Mouse (Mus musculus) spleen, embryonic (tissue): Measurements from ENCODE around the gene Ndufa4l2.

Experiments used
- CTCF ChIA-PET: fragments of 350-600 bp; sonication (Branson Sonifier 250); formaldehyde crosslinking; loops from one replicate; lab custom pipeline; 2022; lab: Charles Lee

Gene Ndufa4l2

DNA sequence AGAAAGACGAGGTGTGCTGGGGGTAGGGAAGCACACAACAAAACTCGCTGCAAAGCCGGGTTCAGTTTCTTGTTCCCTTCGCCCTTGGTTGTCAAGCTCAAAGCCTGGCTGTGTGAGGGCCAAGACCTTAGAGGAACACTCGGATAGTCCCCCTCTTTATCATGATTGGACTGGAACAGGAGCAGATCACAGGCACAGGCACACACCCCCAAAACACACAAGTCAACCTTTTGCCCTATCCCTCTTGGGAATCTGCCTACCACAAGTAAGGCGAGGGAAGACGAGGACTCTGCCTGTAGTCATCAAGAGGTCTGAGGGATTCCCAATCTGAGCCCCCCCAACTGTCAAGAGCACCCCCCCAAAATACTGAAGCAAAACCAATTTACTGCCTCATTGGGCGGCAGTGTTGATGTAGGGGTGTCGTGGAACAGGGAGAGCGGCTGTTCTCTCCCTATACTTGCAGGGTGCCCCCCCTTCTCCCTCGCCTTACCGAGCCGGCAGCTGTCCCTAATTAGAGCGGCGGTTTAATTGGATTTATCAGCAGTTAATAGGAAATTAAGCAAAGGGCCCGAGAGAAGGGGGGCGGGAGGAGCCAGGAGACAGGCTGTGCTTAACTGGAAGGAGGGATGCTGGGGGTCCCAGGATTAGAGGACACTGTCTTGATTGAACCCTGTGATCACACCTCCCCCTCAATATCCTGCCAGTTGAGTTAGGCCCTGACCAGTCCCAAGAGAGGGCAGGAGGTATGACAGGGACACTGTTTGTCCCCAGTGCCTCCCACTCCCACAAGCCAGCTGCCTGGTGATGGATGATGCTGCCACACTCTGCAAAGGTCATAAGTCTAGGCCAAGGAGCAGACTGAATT lies 4.7 kb upstream of the Ndufa4l2 start:
- CTCF ChIA-PET: interaction anchor here (0.7 to 4.4 kb wide), 6 partner anchors 8 to 27 kb away, joined by 3 to 36 read pairs (median 3); partner anchors contain the start of genes Nxph4, Shmt2 and Stac3

DNA sequence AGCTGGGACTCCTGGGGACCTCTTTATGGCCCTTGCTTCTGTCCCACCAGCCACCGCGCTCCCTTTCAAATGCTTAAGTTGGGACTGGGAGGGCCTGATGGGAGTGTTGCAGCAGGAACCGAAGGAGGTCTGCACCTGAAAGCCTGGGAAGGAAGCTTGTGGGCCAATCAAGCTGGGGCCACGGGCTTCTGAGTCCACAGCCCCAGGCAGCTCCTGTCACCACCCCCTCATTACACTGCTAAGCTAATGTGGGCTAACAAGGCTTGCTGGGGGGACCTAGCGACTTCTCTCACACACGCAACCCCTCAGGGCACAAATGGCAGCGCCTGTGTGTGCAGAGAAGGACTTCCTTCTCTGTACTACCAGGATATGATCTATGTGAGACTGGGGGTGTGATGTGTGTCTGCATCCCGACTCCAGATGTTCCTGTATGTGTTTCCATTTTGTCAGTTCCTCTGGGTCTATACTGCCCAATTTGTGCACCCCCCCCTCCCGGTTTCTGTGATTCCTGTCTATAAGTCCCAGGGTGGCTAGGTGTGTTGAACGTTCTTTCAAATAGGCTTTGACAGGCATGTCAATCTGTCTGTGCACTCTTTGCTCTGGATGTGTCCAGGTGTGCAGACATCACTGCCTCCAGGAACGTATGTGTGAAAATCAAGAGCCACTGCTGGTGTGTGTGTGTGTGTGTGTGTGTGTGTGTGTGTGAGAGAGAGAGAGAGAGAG lies 3.7 kb upstream of the Ndufa4l2 start:
- CTCF ChIA-PET: interaction anchor here (0.7 to 4.4 kb wide), 4 partner anchors 9 to 1146 kb away, joined by 3 to 36 read pairs (median 4); partner anchors contain the start of gene Stac3

- CTCF ChIA-PET: interaction anchor here (0.6 to 4.4 kb wide), 4 partner anchors 25 to 29 kb away, joined by 3 to 36 read pairs (median 8); no protein-coding TSS in a partner anchor
Measured at GRCm38 (mm10) chr10:127511634-127512306, 3.0 kb upstream of the Ndufa4l2 start.

GRCm38 (mm10) chr10:127512307-127512666 lies 2.5 kb upstream of the Ndufa4l2 start:
- CTCF ChIA-PET: interaction anchor here (0.5 to 2.3 kb wide), 6 partner anchors 11 to 29 kb away, joined by 3 to 14 read pairs (median 4); no protein-coding TSS in a partner anchor

DNA sequence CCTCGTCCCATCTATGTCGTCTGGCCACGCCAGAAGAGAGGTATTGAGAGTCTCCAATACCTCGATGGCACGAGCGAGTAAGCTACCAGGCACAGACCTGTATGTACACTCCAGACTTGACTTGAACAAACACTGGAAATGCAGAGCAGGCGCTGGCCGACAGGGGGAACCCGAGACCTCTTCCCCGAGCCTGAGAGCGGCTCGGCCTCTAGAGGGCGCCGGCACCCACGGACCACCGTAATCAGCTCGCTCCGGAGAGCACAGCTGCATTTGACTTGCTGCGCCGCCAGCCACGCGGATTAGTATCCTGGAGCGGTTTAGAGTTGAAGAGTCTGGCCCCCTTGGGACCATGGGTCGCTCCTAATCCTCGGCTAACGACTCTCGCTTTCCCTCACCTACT lies 2.0 kb upstream of the Ndufa4l2 start:
- CTCF ChIA-PET: interaction anchor here (0.5 to 2.3 kb wide), 8 partner anchors 11 to 522 kb away, joined by 3 to 14 read pairs (median 6); partner anchors contain the start of gene Nxph4

DNA sequence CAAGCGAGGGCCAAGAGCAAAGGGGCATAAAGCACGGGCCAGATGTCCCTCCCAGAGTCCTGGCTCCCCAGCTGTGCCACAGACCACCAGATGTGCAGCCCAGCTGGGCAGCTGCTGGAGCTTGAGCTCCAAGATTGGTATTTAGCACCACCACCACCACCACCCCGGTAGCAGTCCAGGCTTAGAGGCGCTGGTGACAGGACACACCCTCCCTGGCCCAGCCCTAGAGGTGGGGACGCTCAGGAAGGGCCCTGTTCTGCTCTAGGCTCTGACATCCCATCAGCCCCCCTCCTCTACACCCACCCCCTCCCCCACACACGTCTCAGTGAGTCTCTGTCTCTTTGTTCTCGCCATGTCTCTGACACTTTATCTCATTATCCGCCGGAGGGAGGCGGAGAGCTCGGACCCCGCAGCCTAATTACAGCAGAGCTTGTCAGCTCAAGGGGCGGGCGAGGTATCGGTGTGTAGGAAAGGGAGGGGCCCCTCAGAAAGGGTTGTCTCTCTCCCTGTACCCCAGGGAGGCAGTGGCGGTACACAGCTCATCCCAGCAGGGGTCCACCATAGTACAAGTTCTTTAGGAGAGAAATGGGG lies 1.2 kb upstream of the Ndufa4l2 start:
- CTCF ChIA-PET: interaction anchor here (0.6 to 2.3 kb wide), 8 partner anchors 9 to 521 kb away, joined by 3 to 14 read pairs (median 6); partner anchors contain the start of genes Nxph4 and Shmt2

GRCm38 (mm10) chr10:127514111-127514698 lies 562 bp upstream of the Ndufa4l2 start:
- CTCF ChIA-PET: interaction anchor here (0.6 to 2.3 kb wide), 5 partner anchors 8 to 24 kb away, joined by 3 to 14 read pairs (median 7); partner anchors contain the start of genes Nxph4 and Shmt2

GRCm38 (mm10) chr10:127515271-127515982 lies 660 bp downstream of the Ndufa4l2 start:
- CTCF ChIA-PET: interaction anchor here (0.5 to 1.5 kb wide), 2 partner anchors 21 to 46 kb away, joined by 3 to 4 read pairs; no protein-coding TSS in a partner anchor

GRCm38 (mm10) chr10:127515983-127516459 lies 1.3 kb downstream of the Ndufa4l2 start:
- CTCF ChIA-PET: interaction anchor here (0.5 to 1.5 kb wide), 2 partner anchors 21 to 45 kb away, joined by 3 to 4 read pairs; no protein-coding TSS in a partner anchor

GRCm38 (mm10) chr10:127516576-127517260 lies 2.0 kb downstream of the Ndufa4l2 start:
- CTCF ChIA-PET: interaction anchor here (1.5 kb wide), 1 partner anchor 20 kb away, joined by 3 read pairs; no protein-coding TSS in a partner anchor

DNA sequence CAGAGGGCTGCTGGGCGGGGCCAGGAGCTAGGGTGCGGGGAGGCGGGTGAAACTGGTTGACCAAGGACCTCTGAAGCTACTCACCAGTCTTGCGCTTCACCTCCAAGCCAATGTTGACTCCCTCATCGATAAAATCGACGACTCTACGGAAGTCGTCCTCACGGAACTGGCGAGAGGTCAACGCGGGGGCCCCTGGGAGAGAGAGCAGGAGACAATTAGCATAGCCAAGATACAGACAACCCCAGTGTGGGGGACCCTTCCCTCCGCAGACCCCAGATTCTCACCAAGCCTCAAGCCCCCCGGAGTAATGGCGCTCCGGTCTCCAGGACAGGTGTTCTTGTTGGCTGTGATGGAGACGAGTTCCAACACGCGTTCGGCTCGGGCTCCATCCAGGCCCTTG lies 3.2 kb downstream of the Ndufa4l2 start:
- CTCF ChIA-PET: no interaction called here

GRCm38 (mm10) chr10:127519041-127519701 lies 4.4 kb downstream of the Ndufa4l2 start:
- CTCF ChIA-PET: interaction anchor here (0.7 kb wide), 1 partner anchor 401 kb away, joined by 8 read pairs; no protein-coding TSS in a partner anchor

DNA sequence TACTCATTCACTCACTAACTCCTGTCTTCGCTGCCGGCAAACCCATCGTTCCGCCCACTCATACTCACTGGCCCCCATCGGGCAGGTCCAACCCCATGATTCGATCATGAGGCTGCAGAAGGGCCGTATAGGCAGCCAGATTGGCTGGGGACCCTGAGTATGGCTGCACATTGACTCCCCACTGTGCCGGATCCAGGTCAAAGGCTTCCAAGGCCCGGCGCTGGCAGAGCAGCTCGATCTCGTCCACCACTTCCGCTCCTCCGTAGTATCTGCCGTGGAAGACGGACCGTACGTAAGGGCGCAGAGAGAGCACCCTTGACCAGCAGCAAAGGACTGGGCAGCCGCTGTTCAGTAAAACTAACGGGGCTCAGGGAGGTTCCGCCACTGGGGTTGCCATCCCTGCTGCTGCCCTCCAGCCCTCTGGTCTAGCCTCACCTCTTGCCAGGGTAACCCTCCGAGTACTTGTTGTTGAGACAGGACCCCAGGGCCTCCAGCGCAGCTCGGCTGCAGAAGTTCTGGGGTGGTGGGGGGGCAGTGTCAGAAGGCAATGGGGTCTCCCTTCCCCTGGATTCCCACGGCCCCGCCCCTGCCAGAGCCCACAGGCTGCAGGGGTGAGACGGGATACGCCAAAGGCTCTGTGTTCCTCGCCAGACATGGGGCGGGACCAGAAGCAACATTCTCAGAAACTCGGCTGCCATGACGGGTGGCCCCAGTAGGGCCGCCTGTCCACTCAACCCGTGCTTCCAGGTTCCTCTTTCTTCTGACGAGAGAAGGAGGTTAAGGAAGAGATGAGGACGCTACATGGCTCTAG lies 5.3 kb downstream of the Ndufa4l2 start:
- CTCF ChIA-PET: interaction anchor here (0.7 kb wide), 1 partner anchor 402 kb away, joined by 8 read pairs; no protein-coding TSS in a partner anchor

DNA sequence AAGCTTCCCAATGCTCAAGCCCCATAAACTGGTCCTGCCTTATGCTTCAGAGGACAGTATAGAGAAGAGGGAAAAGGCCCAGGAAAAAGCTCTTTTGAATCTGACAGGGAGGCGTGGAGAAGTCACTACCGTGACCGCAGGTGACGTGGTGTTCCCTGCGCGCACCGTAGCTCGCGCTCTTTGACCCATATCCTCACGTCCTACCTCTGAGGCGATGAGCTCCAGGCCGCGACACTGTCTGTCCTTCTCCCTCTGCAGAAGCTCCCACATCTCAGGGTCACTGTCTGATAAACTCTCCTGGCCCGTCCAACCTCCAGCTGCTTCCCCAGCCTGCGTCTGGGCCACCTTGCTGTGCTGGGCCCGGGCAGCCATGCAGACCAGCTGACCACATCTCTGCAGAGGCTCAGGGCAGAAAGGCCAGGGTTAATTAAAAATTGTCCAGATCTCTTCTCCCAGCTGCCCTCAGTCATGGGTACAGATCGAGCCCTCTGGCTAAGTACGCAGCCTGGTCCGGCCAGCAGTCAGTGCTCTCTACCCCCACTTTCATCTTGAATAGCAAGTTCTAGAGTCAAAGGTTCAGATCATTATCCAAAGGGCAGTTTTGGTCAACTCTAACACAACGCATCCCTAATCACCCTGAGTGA lies 6.1 kb downstream of the Ndufa4l2 start:
- CTCF ChIA-PET: no interaction called here

GRCm38 (mm10) chr10:127521611-127522080 lies 6.9 kb downstream of the Ndufa4l2 start:
- CTCF ChIA-PET: interaction anchor here (1.1 kb wide), 1 partner anchor 8 kb away, joined by 3 read pairs; no protein-coding TSS in a partner anchor

GRCm38 (mm10) chr10:127522088-127522581 lies 7.4 kb downstream of the Ndufa4l2 start, which contains the start of gene Shmt2:
Shmt2 (minus strand) TSS chr10:127522444.
- CTCF ChIA-PET: interaction anchor here (0.7 to 1.1 kb wide), 3 partner anchors 8 to 12 kb away, joined by 3 to 6 read pairs (median 3); no protein-coding TSS in a partner anchor
